Comparison of ENCODE assay signal across 9 mouse cellular contexts in genomic region chr2:138215561-138215960, GRCm38 (mm10). TPM values are rescaled to one million over a fixed set of nuclear protein-coding genes. Genes with fewer than 3 reads are reported as not detected.
DNase-seq lines count a peak whose midpoint lies in the region; ATAC-seq and TF ChIP-seq lines count a peak whose summit lies in the region.
"Had no signal": no experiment of that assay in that cellular context is flagged by ENCODE, and none has a peak within 500 bp of the region (broad histone marks: within the 10 kb centered on the region; RNA-seq: fewer than 3 reads in every experiment).

No protein-coding gene starts in this region.

- no peaks in the 10 kb centered on the region for H3K4me1 ChIP-seq in hindbrain, postnatal 0 days (ENCODE audit: insufficient read depth, low read length)
- H3K4me1 ChIP-seq in hindbrain, embryonic 12.5 days = no peaks in the 10 kb centered on the region
- H3K4me1 ChIP-seq in heart, embryonic 14.5 days (ENCODE audit: control insufficient read depth in 2 of 2, insufficient read depth in 2 of 2, low read length in 2 of 2) = no peaks in the 10 kb centered on the region
- peaks cover 14% of the 10 kb centered on the region for H3K4me1 ChIP-seq in lung, embryonic 15.5 days
- H3K4me1 ChIP-seq: limb, embryonic 12.5 days had no signal

- no peak overlapping the region for H3K9ac ChIP-seq in hindbrain, postnatal 0 days (replicated peaks; ENCODE audit: low read length)
- no peak overlapping the region for H3K9ac ChIP-seq in hindbrain, embryonic 12.5 days
- no peak overlapping the region for H3K9ac ChIP-seq in heart, embryonic 14.5 days (ENCODE audit: low read length)
- H3K9ac ChIP-seq in lung, embryonic 15.5 days = no peak overlapping the region
- H3K9ac ChIP-seq: limb, embryonic 12.5 days had no signal

- no peak overlapping the region for H3K4me3 ChIP-seq in hindbrain, postnatal 0 days (ENCODE audit: low read length)
- H3K4me3 ChIP-seq in hindbrain, embryonic 12.5 days = no peak overlapping the region
- H3K4me3 ChIP-seq in heart, embryonic 14.5 days (ENCODE audit: control insufficient read depth in 1 of 2, insufficient read depth in 1 of 2, low read depth in 1 of 2, low read length in 2 of 2) = no peak overlapping the region
- H3K4me3 ChIP-seq in lung, embryonic 15.5 days = no peak overlapping the region
- H3K4me3 ChIP-seq: limb, embryonic 12.5 days had no signal

- H3K9me3 ChIP-seq in hindbrain, postnatal 0 days (ENCODE audit: low read length) = no peaks in the 10 kb centered on the region
- H3K9me3 ChIP-seq in hindbrain, embryonic 12.5 days (replicated peaks) = no peaks in the 10 kb centered on the region
- H3K9me3 ChIP-seq in heart, embryonic 14.5 days (ENCODE audit: control insufficient read depth, low read length) = no peaks in the 10 kb centered on the region
- no peaks in the 10 kb centered on the region for H3K9me3 ChIP-seq in lung, embryonic 15.5 days
- H3K9me3 ChIP-seq: limb, embryonic 12.5 days had no signal

- ATAC-seq in hindbrain, postnatal 0 days = no peak
- ATAC-seq in hindbrain, embryonic 12.5 days (ENCODE audit: low FRiP score) = no peak
- ATAC-seq in heart, embryonic 14.5 days (ENCODE audit: insufficient number of reproducible peaks, insufficient read depth, low FRiP score, low read depth) = 0 out of 2 replicates have a peak, but pooled peaks have one; percentile 61
- peak; percentile 91 for ATAC-seq in lung, embryonic 15.5 days (ENCODE audit: borderline replicate concordance, extremely low read depth, low FRiP score, low TSS enrichment)
- ATAC-seq in erythroid progenitor cell, adult 5-6 weeks (replicated peaks; ENCODE audit: low FRiP score, poor library complexity, severe bottlenecking) = no peak

- 23% methylated on average over 2 of the region's 2 CpGs for WGBS in hindbrain, postnatal 0 days
- WGBS in hindbrain, embryonic 12.5 days = 45% methylated on average over 2 of the region's 2 CpGs
- 33% methylated on average over 2 of the region's 2 CpGs for WGBS in heart, embryonic 14.5 days
- WGBS in lung, embryonic 15.5 days = 11% methylated on average over 2 of the region's 2 CpGs

- peak; percentile 57 for DNase-seq in hindbrain, postnatal 0 days (ENCODE audit: low spot score)
- peak; percentile 36 to 59 for DNase-seq in cerebellum, postnatal 14 days
- peak; percentile 75 to 84 for DNase-seq in kidney, postnatal 36 days
- no peak for DNase-seq in T-cell, adult 2 months (ENCODE audit: low spot score)

- H3K36me3 ChIP-seq in hindbrain, postnatal 0 days (ENCODE audit: insufficient read depth, low read length) = no peaks in the 10 kb centered on the region
- H3K36me3 ChIP-seq in hindbrain, embryonic 12.5 days = no peaks in the 10 kb centered on the region
- H3K36me3 ChIP-seq in heart, embryonic 14.5 days (ENCODE audit: control insufficient read depth, insufficient read depth, low read length) = no peaks in the 10 kb centered on the region
- no peaks in the 10 kb centered on the region for H3K36me3 ChIP-seq in lung, embryonic 15.5 days
- H3K36me3 ChIP-seq: limb, embryonic 12.5 days had no signal

- H3K27me3 ChIP-seq in hindbrain, postnatal 0 days (ENCODE audit: insufficient read depth, low read length) = no peaks in the 10 kb centered on the region
- H3K27me3 ChIP-seq in hindbrain, embryonic 12.5 days = no peaks in the 10 kb centered on the region
- H3K27me3 ChIP-seq in heart, embryonic 14.5 days (ENCODE audit: control insufficient read depth, insufficient read depth, low read length) = no peaks in the 10 kb centered on the region
- H3K27me3 ChIP-seq in lung, embryonic 15.5 days = no peaks in the 10 kb centered on the region
- H3K27me3 ChIP-seq: limb, embryonic 12.5 days had no signal

- TF ChIP-seq CTCF in hindbrain, postnatal 0 days (IDR thresholded peaks at IDR 0.05; ENCODE audit: low read depth) = peak; percentile 28; the same call in 1 of the 2 replicates

- H3K27ac ChIP-seq in hindbrain, postnatal 0 days = no peak overlapping the region
- no peak overlapping the region for H3K27ac ChIP-seq in hindbrain, embryonic 12.5 days
- peak overlapping the region in 1 of 2 experiments; percentile 55; a peak in 1 of 4 replicates for H3K27ac ChIP-seq in heart, embryonic 14.5 days (replicated peaks in 1 of 2; ENCODE audit: control insufficient read depth in 1 of 2, insufficient read depth in 1 of 2, low read depth in 2 of 2, low read length in 2 of 2)
- H3K27ac ChIP-seq in lung, embryonic 15.5 days = peak overlapping the region; percentile 81
- H3K27ac ChIP-seq: limb, embryonic 12.5 days had no signal

- H3K4me2 ChIP-seq in hindbrain, postnatal 0 days (ENCODE audit: low read depth, low read length) = no peak overlapping the region
- H3K4me2 ChIP-seq in hindbrain, embryonic 12.5 days (replicated peaks) = no peak overlapping the region
- H3K4me2 ChIP-seq in heart, embryonic 14.5 days (ENCODE audit: low read length) = no peak overlapping the region
- H3K4me2 ChIP-seq in lung, embryonic 15.5 days = no peak overlapping the region
- H3K4me2 ChIP-seq: limb, embryonic 12.5 days had no signal

RNA-seq across cellular contexts. Expression of gene Btbd3, which starts 40.8 kb away (rescaled TPM):
- total RNA-seq in hindbrain, postnatal 0 days (2014; rRNA removed) = 59.9 and 63.1 TPM in 2 replicates
- 37.4 and 39.4 TPM in 2 replicates for polyA plus RNA-seq in hindbrain, postnatal 0 days (2015; fragmentation: Nextera tagmentation; extraction: Ambion mirVana)
- polyA plus RNA-seq in hindbrain, embryonic 12.5 days (2016; fragmentation: Nextera tagmentation; extraction: Ambion mirVana) = 20.8 and 21.1 TPM in 2 replicates
- 13.3 and 14.2 TPM in 2 replicates for polyA plus RNA-seq in heart, embryonic 14.5 days (2014; fragmentation: Nextera tagmentation; extraction: Ambion mirVana)
- 35.6 and 35.8 TPM in 2 replicates for polyA plus RNA-seq in lung, embryonic 15.5 days (2015; fragmentation: Nextera tagmentation; extraction: Ambion mirVana)
- total RNA-seq in erythroid progenitor cell, adult 5-6 weeks (2015; ENCODE audit: low replicate concordance) = not detected in 2 replicates
- total RNA-seq in erythroid progenitor cell, adult 5-6 weeks (2017; ENCODE audit: low replicate concordance) = not detected in 2 replicates

Comparison
In these comparisons a context has a peak if more than half of its experiments do, and no peak if none do; other contexts are left out.
1. ATAC-seq: peak in heart, embryonic 14.5 days (single experiment) and lung, embryonic 15.5 days (single experiment); none in hindbrain, postnatal 0 days (single experiment), hindbrain, embryonic 12.5 days (single experiment) and erythroid progenitor cell, adult 5-6 weeks (single experiment).